Mouse (Mus musculus) heart, adult 2 months (tissue): ENCODE measurements around the gene Tox2.

Source experiments
- CTCF ChIP-seq: fragments of 200-600 bp; IDR thresholded peaks from 2 replicates; pipeline ENCODE4 v1.8.1; 2022; ENCODE audit warnings: antibody characterized with exemption, mild to moderate bottlenecking, moderate library complexity
- EP300 ChIP-seq: fragments of 200-500 bp; IDR thresholded peaks from 2 replicates; pipeline ENCODE4 v1.6.1; 2011; ENCODE audit warnings: low read depth, low read length, control low read depth; ENCODE audit not compliant: insufficient read depth
- POLR2A ChIP-seq: fragments of 200-500 bp; IDR thresholded peaks from 2 replicates; pipeline ENCODE4 v1.6.1; 2011; ENCODE audit warnings: mild to moderate bottlenecking, low read depth, low read length, control low read depth; ENCODE audit not compliant: insufficient read depth

- TF ChIP-seq POLR2A = peak; percentile 69
- TF ChIP-seq CTCF = no peak
- no peak for TF ChIP-seq EP300
Observed at GRCm38 (mm10) chr2:163201897-163202296, 1.0 kb upstream of the Tox2 start.
